12 mouse cellular contexts compared by ENCODE assay signal in the genomic region with DNA sequence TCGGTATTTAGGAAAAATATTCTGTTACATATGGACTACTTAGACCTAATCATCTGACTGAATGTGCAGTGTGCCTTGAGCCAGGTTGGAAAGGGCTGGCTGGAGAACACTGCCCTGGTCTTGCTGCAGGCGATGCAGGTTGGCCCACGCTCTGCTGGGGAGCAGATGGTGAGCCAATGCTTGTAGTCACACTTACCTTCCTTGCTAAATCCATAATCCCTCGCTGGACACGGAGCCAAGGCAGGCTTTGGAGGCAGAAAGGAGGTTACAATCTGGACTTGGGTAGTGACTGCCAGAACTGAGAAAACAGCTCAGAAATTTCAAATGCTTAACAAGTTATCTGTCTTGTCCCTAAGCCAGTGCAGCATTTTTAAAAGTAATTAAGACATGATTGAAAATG.
DNase-seq lines count a peak whose midpoint lies in the region; ATAC-seq and TF ChIP-seq lines count a peak whose summit lies in the region.
"Had no signal": no experiment of that assay in that cellular context is flagged by ENCODE, and none has a peak within 500 bp of the region (broad histone marks: within the 10 kb centered on the region; RNA-seq: fewer than 3 reads in every experiment).

No protein-coding gene starts in this region.

- no peak overlapping the region for H3K9ac ChIP-seq in hindbrain, embryonic 12.5 days
- no peak overlapping the region for H3K9ac ChIP-seq in neural tube, embryonic 15.5 days (replicated peaks)
- H3K9ac ChIP-seq: heart, embryonic 13.5 days; limb, embryonic 15.5 days had no signal

- H3K27me3 ChIP-seq in Patski = peaks cover 22% of the 10 kb centered on the region
- no peaks in the 10 kb centered on the region for H3K27me3 ChIP-seq in hindbrain, embryonic 12.5 days
- no peaks in the 10 kb centered on the region for H3K27me3 ChIP-seq in neural tube, embryonic 15.5 days (replicated peaks)
- H3K27me3 ChIP-seq: heart, embryonic 13.5 days; limb, embryonic 15.5 days had no signal

- H3K27ac ChIP-seq in hindbrain, embryonic 12.5 days = 0 out of 2 replicates have a peak overlapping the region, but pooled peaks have one; percentile 32
- no peak overlapping the region for H3K27ac ChIP-seq in neural tube, embryonic 15.5 days (replicated peaks)
- H3K27ac ChIP-seq: heart, embryonic 13.5 days; limb, embryonic 15.5 days had no signal

- no peaks in the 10 kb centered on the region for H3K36me3 ChIP-seq in hindbrain, embryonic 12.5 days
- H3K36me3 ChIP-seq in neural tube, embryonic 15.5 days = no peaks in the 10 kb centered on the region
- H3K36me3 ChIP-seq: heart, embryonic 13.5 days; limb, embryonic 15.5 days had no signal

- DNase-seq in Patski (ENCODE audit: low read depth, low spot score) = peak; percentile 6
- peak; percentile 99 for DNase-seq in cerebellum, adult 9-11 months
- peak; percentile 94 for DNase-seq in left cerebral cortex, postnatal 4 days
- no peak for DNase-seq in heart, postnatal 25 days (ENCODE audit: low spot score)
- no peak for DNase-seq in kidney, adult 8-10 months
- DNase-seq in thymus, adult 18-20 months = no peak
- DNase-seq: thymus, postnatal 25 days had no signal

- intact Hi-C loops in left cerebral cortex, postnatal 4 days (cut with DNase I) = loop anchor here (10.0 kb wide), 1 partner anchor 1115 kb away; no protein-coding TSS in a partner anchor
- intact Hi-C loops in heart, postnatal 25 days (cut with DNase I) = no loop called here

- H3K4me3 ChIP-seq in hindbrain, embryonic 12.5 days = no peak overlapping the region
- no peak overlapping the region for H3K4me3 ChIP-seq in neural tube, embryonic 15.5 days (replicated peaks)
- H3K4me3 ChIP-seq: heart, embryonic 13.5 days; limb, embryonic 15.5 days; myocyte had no signal

- H3K4me1 ChIP-seq in hindbrain, embryonic 12.5 days = 0 out of 2 replicates have a peak, but pooled peaks cover 2% of the 10 kb centered on the region
- H3K4me1 ChIP-seq in neural tube, embryonic 15.5 days = no peaks in the 10 kb centered on the region
- H3K4me1 ChIP-seq: heart, embryonic 13.5 days; limb, embryonic 15.5 days had no signal

- CTCF ChIA-PET in Patski (lab: Charles Lee) = no interaction called here

- POLR2A ChIA-PET in Patski (lab: Charles Lee) = no interaction called here

- no peak for ATAC-seq in Patski
- ATAC-seq in hindbrain, embryonic 12.5 days (ENCODE audit: low FRiP score) = no peak
- ATAC-seq in neural tube, embryonic 15.5 days (ENCODE audit: low FRiP score) = no peak

- in situ Hi-C loops in Patski (cut with MboI; ENCODE audit: low pct_unique_long_range_greater_than_20kb) = no loop called here

- TF ChIP-seq CTCF in Patski (IDR thresholded peaks at IDR 0.05) = no peak

- H3K4me2 ChIP-seq in hindbrain, embryonic 12.5 days (replicated peaks) = no peak overlapping the region
- H3K4me2 ChIP-seq in neural tube, embryonic 15.5 days = no peak overlapping the region
- H3K4me2 ChIP-seq: heart, embryonic 13.5 days; limb, embryonic 15.5 days had no signal

- 60% methylated on average over 5 of the region's 5 CpGs for WGBS in hindbrain, embryonic 12.5 days
- WGBS in neural tube, embryonic 15.5 days = 63% methylated on average over 5 of the region's 5 CpGs

- no peaks in the 10 kb centered on the region for H3K9me3 ChIP-seq in hindbrain, embryonic 12.5 days (replicated peaks)
- no peaks in the 10 kb centered on the region for H3K9me3 ChIP-seq in neural tube, embryonic 15.5 days (replicated peaks)
- H3K9me3 ChIP-seq: heart, embryonic 13.5 days; limb, embryonic 15.5 days had no signal

Comparison
In these comparisons a context has a peak if more than half of its experiments do, and no peak if none do; other contexts are left out.
1. DNase-seq: peak in Patski (single experiment), cerebellum, adult 9-11 months (single experiment) and left cerebral cortex, postnatal 4 days (single experiment); none in heart, postnatal 25 days (single experiment), kidney, adult 8-10 months (0 of 2) and thymus, adult 18-20 months (0 of 2).